Mouse (Mus musculus) kidney, postnatal 36 days (tissue): ENCODE results near the gene Spindoc.

Experiments used
- DNase-seq, 2 experiments: peaks; one replicate each; pipeline ENCODE4 v3.0.0; 2021 to 2022; ENCODE audit warnings: mixed read lengths in 2 of 2

Spindoc gene

DNA sequence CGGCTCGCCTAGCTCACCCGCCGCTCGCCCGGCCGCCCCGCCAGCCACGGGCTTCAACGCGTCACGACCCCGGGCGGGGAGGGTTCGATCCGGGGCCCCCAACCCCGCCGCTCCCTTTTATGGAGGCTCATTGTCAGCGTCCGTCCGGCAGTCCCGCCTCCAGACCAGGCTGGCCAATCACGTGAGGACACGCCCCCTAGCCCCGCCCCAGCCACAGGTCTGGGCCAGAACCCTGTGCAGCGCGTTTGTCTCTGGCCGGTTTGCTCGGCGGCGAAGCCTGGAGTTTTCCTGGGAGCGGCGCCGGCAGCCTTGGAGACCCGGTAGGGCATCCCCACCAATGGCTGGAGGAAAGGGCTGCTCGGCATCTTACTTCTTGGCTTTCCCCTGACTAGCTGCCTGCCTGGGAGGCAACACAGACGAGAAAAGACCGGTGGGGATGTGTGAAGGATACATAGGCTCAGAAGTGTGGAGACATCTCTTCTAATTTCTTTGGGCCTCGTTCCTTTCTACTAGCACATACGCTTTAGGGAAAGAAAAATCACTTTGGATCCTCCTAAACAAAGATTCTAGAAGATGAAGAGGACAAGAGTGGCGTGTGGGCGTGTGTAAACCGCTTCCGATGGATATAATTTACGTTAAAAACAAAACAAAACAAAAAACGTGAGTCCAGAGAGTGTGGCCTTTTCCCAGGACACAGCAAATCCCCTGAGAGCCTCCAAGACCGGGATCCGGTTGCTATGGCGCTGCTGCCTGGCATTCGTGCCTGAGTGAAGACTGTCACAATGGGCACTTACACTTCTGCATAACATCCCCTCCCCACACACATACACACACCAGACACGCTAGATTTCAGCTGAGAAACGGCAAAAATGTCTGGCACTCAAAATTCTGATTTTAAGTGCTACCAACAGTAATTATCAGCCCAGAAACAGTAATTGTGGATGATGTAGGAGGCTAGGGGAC is at the start of gene Spindoc:
Gene Spindoc, minus strand, starts transcription at position 92 of the 963 bp plus-strand sequence.
- DNase-seq = peak; percentile 99 to 100

DNA sequence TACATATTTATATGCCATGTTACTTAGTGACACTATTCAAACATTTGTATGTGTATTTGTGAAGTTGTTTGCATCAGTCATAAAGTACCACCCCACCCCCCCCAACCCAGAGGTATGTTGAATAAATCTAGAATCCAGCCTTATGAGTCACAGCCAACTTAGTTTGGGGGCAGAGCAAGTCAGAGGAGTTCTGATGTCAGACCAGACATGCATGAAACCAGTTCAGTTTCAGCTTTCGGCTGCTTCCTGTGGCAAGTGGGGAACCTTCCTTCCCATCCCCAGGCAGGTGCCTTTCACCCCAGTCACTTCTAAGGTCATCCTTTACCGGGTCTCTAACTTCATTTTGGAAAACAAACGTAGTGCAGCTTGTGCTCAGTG is 42.6 kb upstream of the Spindoc start:
- DNase-seq = no peak

- DNase-seq = peak in 1 of 2 experiments; percentile 6
Measured at GRCm38 (mm10) chr19:7424590-7425397, 42.0 kb upstream of the Spindoc start.

DNA sequence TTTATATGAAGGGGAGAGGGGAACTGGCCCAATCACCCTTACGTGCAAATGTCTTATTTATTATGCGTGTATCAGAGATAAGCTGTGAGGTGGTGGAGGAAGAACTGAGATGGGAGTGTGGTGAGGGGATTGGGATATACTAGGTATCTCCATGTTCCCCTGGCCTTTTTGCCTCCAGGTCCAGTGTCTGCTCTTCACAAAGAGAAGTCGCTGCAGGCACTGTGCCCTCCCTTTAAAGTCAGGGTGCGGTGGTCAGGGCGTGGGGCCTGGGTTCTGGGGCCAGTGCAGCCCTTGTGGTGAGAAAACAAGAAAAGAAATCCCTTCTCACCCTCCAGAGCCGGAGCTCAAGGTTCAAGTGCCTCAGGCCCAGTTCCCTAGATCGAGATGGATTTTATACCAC is 41.3 kb upstream of the Spindoc start:
- DNase-seq = no peak

DNA sequence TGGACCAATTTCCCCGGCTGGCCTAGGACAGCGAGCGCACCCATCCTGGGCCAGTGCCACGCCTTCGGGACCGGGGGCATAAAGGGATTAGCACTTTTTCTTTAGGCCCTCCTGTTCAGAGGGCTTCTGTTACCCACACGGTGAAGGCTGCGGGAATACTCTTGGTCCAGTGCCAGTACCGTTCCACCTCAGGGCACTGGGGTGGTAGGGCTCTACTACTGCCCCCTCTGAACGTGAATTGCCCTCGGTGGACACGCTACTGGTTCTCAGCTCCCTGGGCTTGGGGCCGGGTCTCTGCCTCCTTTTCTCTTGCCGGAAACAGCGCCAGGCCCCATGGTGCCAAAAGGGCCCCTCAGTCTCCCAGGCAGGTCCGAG is 40.8 kb upstream of the Spindoc start:
- no peak for DNase-seq

GRCm38 (mm10) chr19:7423028-7423655 is 40.3 kb upstream of the Spindoc start:
- DNase-seq = peak; percentile 92 to 93

DNA sequence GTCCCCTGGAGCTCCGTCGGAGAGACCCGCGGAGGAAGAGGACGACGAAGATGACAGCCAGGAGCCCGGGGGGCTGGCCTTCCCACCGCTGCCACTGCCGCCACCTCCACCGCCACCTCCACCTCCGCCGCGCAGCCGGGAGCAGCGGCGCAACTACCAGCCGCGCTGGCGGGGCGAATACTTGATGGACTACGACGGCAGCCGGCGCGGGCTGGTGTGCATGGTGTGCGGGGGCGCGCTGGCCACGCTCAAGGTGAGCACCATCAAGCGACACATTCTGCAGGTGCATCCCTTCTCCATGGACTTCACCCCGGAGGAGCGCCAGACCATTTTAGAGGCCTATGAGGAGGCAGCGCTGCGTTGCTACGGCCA is 39.8 kb upstream of the Spindoc start:
- DNase-seq = peak in 1 of 2 experiments; percentile 31

GRCm38 (mm10) chr19:7421602-7422591 is 39.1 kb upstream of the Spindoc start:
- peak in 1 of 2 experiments; percentile 49 for DNase-seq

DNA sequence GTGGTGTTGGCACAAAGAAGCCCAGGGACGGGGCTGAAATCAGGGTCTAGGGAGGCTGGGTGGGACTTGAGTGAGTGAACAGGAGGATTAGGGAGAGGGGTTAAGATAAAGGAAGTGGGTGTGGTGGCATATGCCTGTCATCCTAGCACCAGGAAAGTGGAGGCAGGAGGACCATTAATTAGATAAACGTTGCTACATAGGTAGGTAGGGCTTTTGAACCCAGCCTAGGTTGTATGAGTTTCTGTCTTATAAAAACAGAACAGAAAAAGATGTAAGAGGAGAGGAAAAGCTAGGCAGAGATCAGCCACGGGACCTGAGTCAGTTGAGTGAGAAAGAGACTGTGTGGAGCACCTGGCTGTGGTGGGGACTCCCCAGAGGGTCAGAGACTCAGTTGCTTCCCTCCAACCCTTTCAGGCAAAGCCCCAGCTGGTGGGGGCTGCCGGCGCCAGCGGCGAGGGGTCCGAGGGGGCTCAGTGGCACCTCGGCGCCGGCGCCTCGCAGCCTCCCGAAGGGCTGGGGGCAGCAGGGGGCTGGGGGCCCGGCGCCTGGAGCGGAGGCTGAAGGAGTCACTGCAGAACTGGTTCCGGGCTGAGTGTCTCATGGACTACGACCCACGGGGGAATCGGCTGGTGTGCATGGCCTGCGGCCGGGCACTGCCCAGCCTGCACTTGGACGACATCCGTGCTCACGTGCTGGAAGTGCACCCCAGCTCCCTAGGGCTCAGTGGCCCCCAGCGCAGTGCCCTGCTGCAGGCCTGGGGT is 38.2 kb upstream of the Spindoc start:
- DNase-seq = peak in 1 of 2 experiments; percentile 21

- DNase-seq = no peak
Measured at GRCm38 (mm10) chr19:7420108-7420507, 37.3 kb upstream of the Spindoc start.

- DNase-seq = no peak
Measured at GRCm38 (mm10) chr19:7419134-7419533, 36.3 kb upstream of the Spindoc start.

GRCm38 (mm10) chr19:7417911-7418849 is 35.4 kb upstream of the Spindoc start:
- peak; percentile 65 to 86 for DNase-seq

- DNase-seq = peak; percentile 78 to 84
Measured at GRCm38 (mm10) chr19:7416834-7417735, 34.3 kb upstream of the Spindoc start, which contains the start of gene 2700081O15Rik. Gene 2700081O15Rik, plus strand, starts transcription at chr19:7417625.

GRCm38 (mm10) chr19:7415916-7416833 is 33.4 kb upstream of the Spindoc start:
- DNase-seq = peak in 1 of 2 experiments; percentile 42

- DNase-seq = no peak
Measured at GRCm38 (mm10) chr19:7412361-7412760, 29.6 kb upstream of the Spindoc start.

- no peak for DNase-seq
Measured at GRCm38 (mm10) chr19:7404623-7405229, 21.9 kb upstream of the Spindoc start.

DNA sequence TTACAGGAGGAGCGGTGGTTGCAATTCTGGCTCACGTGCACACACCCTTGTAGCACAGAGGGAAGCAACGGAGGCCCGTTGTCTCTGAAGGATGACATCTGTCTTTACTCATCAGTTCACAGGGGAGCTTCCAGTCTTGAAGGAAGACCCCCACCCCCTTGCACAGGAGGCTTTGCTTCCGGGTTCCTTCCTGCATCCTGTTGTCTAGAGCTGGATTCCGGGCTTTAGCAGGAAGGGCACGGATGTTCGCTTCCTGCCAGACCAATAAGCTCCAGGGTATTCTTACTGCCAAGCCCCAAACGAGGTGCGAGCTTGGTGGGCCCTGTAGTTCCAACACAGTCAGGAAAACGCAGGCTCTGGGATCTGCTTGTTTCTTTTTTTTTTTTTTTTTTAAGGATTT is 17.8 kb upstream of the Spindoc start:
- DNase-seq = peak; percentile 47 to 66
